Mouse (Mus musculus): ENCODE results near the gene Prr19.

- TF ChIP-seq CTCF (IDR thresholded peaks at IDR 0.05; ENCODE audit: low read depth), result no peak
- TF ChIP-seq EP300 (IDR thresholded peaks at IDR 0.05; ENCODE audit: low read depth), result no peak
Observed at GRCm38 (mm10) chr7:25268588-25268987, 32.6 kb upstream of the Prr19 start.
